Mouse (Mus musculus) macrophage (primary cell): ENCODE measurements around the gene Hist2h3b. TPM values are rescaled to one million over a fixed set of nuclear protein-coding genes. Genes with fewer than 3 reads are reported as not detected.
"Not testable (repeated sequence)": the region's sequence is repeated elsewhere in the genome, so short reads cannot be mapped to it uniquely, and the experiment has no call there.

Experiments used
- H3K27ac ChIP-seq: fragments of 350-480 bp; formaldehyde crosslinking; 2 replicates; pipeline ENCODE4 v1.9.0; 2021
- H3K36me3 ChIP-seq: fragments of 350-480 bp; formaldehyde crosslinking; 2 replicates; pipeline ENCODE4 v1.9.0; 2021; ENCODE audit errors: inconsistent target
- H3K4me3 ChIP-seq: fragments of 350-480 bp; formaldehyde crosslinking; 2 replicates; pipeline ENCODE4 v1.9.0; 2021; ENCODE audit errors: inconsistent target
- H3K79me2 ChIP-seq: fragments of 350-480 bp; formaldehyde crosslinking; 2 replicates; pipeline ENCODE4 v1.9.0; 2021; ENCODE audit errors: inconsistent target
- WGBS: methylation state at CpG from one replicate; pipeline ENCODE4 v1.1.7; 2026; ENCODE audit warnings: inconsistent platforms; ENCODE audit not compliant: missing documents; 5-methylcytosine and 5-hydroxymethylcytosine counted together
- polyA plus RNA-seq: library from polyadenylated mRNA; stranded (reverse); fragments of 250-400 nt; gene quantifications from 3 replicates; pipeline ENCODE4 v1.2.4, GENCODE M21; 2018; ENCODE audit warnings: inconsistent platforms

The Hist2h3b gene
- polyA plus RNA-seq, 1 experiment from 2014 or later: not detected

- no peak overlapping the region for H3K27ac ChIP-seq
- no peaks in the 10 kb centered on the region for H3K36me3 ChIP-seq
- no peak overlapping the region for H3K4me3 ChIP-seq
- 79% methylated on average over 2 of the region's 2 CpGs for WGBS
- H3K79me2 ChIP-seq: no peaks in the 10 kb centered on the region
These were observed 36.7 kb upstream of the Hist2h3b start for GRCm38 (mm10) chr3:96231758-96232120.

GRCm38 (mm10) chr3:96234914-96235313 lies 33.5 kb upstream of the Hist2h3b start:
- Histone ChIP-seq H3K27ac (no peak overlapping the region), H3K79me2 (no peaks in the 10 kb centered on the region), H3K4me3 (no peak overlapping the region), H3K36me3 (no peaks in the 10 kb centered on the region)
- WGBS: 100% methylated on average over 2 of the region's 2 CpGs

DNA sequence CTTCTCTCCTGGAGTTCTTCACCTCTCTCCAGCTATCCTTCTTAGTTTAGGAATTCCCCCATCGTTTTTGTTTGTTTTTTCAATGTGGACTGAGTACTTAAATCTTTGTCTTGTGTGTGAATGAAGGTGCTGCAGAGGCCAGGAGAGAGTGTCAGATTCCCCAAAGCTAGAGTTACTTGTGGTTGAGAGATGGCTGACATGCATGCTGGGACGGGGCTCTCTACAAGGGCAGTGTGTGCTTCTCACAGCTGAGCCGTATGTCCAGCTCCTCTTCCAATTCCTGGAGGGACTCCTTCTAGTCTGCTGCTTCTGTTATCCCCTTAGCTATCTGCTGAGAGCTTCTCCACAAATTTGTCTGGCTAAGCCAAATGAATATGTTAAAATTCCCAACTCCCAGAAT lies 32.6 kb upstream of the Hist2h3b start:
- Histone ChIP-seq H3K79me2 (no peaks in the 10 kb centered on the region), H3K4me3 (no peak overlapping the region), H3K36me3 (no peaks in the 10 kb centered on the region), H3K27ac (no peak overlapping the region)
- 77% methylated on average over 3 of the region's 3 CpGs for WGBS

GRCm38 (mm10) chr3:96236834-96237334 lies 31.6 kb upstream of the Hist2h3b start:
- Histone ChIP-seq H3K79me2 (no peaks in the 10 kb centered on the region), H3K36me3 (no peaks in the 10 kb centered on the region), H3K27ac (peak overlapping the region; percentile 74), H3K4me3 (peak overlapping the region; percentile 43)
- WGBS: 91% methylated on average over 4 of the region's 4 CpGs

GRCm38 (mm10) chr3:96237335-96237903 lies 31.0 kb upstream of the Hist2h3b start:
- peak overlapping the region; percentile 74 for H3K27ac ChIP-seq
- peak overlapping the region; percentile 43 for H3K4me3 ChIP-seq
- no peaks in the 10 kb centered on the region for H3K79me2 ChIP-seq
- WGBS: 72% methylated on average over 7 of the region's 7 CpGs
- no peaks in the 10 kb centered on the region for H3K36me3 ChIP-seq

GRCm38 (mm10) chr3:96237904-96238511 lies 30.4 kb upstream of the Hist2h3b start:
- H3K79me2 ChIP-seq: no peaks in the 10 kb centered on the region; the same call in 1 of the 2 replicates

DNA sequence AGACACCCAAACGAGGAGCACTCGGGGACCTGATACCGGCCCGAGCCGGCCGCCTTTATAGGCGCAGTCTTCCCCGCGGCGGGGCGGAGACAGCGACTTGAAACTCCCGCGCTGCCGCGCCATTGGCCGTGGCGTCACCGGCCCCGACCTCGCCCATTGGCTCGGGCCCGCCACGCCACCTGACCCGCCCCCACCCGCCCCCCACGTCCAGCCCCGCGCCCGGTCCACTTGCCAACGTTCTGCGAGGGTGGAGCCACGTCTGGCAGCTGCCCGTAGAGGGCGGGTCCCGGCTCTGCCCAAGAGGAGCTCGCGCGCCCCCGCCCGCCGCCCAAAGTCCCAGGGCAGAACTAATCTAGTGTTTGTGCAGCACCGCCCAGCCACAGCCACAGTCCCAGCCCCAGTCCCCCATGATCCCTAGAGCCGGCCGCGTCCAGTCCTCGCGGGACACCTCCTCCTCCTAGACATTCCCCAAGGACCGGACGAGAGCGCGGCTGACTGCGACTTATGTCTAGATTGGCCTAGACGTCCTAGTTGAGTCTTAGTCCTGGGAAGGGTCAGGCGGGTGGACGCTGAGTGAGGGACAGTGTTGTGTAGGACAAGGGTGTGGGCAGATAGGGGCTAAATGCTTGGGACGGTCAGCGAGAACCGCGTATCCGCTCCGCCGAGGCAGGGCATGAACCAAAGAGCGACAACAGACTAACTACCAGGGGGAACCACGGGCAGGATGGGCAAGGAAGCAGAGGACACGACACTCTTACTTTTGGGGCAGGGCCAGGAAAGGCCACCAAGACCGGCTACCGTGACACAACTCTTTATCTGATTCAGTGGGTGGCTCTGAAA lies 29.3 kb upstream of the Hist2h3b start, which contains the start of gene Hist2h3c2:
Gene Hist2h3c2, minus strand, starts transcription at position 174 of the 840 bp plus-strand sequence.
- Histone ChIP-seq H3K4me3 (peak within 1 kb of the TSS; percentile 43), H3K27ac (peak within 1 kb of the TSS; percentile 74)
- no CpG with 5 or more reads among the region's 68 CpGs for WGBS
- H3K79me2 ChIP-seq, H3K36me3 ChIP-seq: not testable (repeated sequence)

More at GRCm38 (mm10) chr3:96237904-96238511, 30.4 kb upstream of the Hist2h3b start:
- 11% methylated on average over 11 of the region's 12 CpGs for WGBS
- peak overlapping the region; percentile 43 for H3K4me3 ChIP-seq
- no peaks in the 10 kb centered on the region for H3K36me3 ChIP-seq
- H3K27ac ChIP-seq: peak overlapping the region; percentile 74

GRCm38 (mm10) chr3:96239949-96240798 lies 28.3 kb upstream of the Hist2h3b start, which contains the start of gene Hist2h2aa2:
Gene Hist2h2aa2 (minus strand): TSS chr3:96240276.
- H3K79me2 ChIP-seq, H3K36me3 ChIP-seq: not testable (repeated sequence)
- Histone ChIP-seq H3K4me3 (peak within 1 kb of the TSS; percentile 24; the same call in 1 of the 2 replicates), H3K27ac (peak within 1 kb of the TSS; percentile 76)
- WGBS: 7% methylated on average over 14 of the region's 85 CpGs

DNA sequence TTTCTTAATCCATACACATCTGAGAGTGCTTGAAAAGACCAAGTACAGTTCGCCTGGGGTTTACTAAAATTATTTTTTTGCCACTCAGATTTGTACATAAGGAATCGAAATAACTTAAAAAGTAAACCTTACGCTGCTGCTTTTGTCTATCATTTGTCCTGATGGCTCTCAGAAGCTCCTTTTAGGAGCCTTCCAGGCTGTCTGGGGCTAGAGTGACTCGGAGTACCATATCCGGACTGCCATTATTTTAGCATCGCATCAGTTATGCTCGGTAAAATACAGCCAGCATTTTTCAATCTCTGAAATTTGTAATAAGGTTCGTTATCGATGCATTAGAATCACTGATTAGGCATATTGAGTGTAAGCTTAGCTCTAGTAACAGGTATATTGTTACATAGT lies 27.7 kb upstream of the Hist2h3b start:
- Histone ChIP-seq H3K27ac (peak overlapping the region; percentile 76), H3K36me3 (no peaks in the 10 kb centered on the region), H3K79me2 (no peaks in the 10 kb centered on the region; the same call in 1 of the 2 replicates), H3K4me3 (no peak overlapping the region)
- 89% methylated on average over 9 of the region's 9 CpGs for WGBS

DNA sequence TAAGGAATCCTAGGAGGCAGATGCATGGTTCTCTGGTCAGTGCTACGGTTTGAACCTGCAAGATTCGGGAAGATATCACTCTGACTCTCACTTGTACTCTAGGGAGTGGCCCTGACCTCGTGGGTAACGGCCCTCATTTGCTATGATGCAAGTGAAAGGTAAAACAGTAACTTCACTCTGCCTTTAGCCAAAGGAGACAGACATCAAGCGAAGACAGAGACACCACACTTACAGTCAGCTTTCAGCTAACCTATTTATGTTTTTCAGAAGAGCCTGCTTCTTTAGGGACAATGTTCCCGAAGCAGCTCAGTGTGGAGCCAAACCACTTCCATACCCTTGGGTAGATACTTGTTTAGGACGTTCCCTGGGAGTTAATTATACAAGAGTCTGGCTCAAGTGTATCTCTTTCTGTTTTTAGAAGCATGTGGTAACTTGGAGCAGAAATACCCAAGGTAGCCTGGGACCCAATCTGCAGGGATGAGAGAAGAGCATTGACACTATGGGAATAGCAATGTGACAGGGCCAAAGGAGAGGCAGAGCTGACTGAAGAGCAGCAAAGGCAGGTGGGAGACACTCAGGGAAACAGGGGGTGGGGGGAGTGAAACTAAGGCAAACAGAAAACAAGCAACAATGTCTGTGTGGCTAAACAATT lies 24.4 kb upstream of the Hist2h3b start:
- H3K27ac ChIP-seq: peak overlapping the region; percentile 99
- WGBS: 82% methylated on average over 4 of the region's 7 CpGs
- peaks cover 19% of the 10 kb centered on the region; the same call in 1 of the 2 replicates for H3K79me2 ChIP-seq
- peak overlapping the region; percentile 54; the same call in 1 of the 2 replicates for H3K4me3 ChIP-seq
- no peaks in the 10 kb centered on the region for H3K36me3 ChIP-seq

GRCm38 (mm10) chr3:96245003-96245886 lies 23.2 kb upstream of the Hist2h3b start, which contains the start of gene Hist2h2aa1:
Gene Hist2h2aa1 (plus strand): TSS chr3:96245497.
- H3K27ac ChIP-seq: peak within 1 kb of the TSS; percentile 99
- H3K4me3 ChIP-seq: peak within 1 kb of the TSS; percentile 54
- H3K79me2 ChIP-seq: peaks cover 21% of the 10 kb centered on the region; the same call in 1 of the 2 replicates
- WGBS: 0% methylated on average over 8 of the region's 88 CpGs
- not testable (repeated sequence) for H3K36me3 ChIP-seq

DNA sequence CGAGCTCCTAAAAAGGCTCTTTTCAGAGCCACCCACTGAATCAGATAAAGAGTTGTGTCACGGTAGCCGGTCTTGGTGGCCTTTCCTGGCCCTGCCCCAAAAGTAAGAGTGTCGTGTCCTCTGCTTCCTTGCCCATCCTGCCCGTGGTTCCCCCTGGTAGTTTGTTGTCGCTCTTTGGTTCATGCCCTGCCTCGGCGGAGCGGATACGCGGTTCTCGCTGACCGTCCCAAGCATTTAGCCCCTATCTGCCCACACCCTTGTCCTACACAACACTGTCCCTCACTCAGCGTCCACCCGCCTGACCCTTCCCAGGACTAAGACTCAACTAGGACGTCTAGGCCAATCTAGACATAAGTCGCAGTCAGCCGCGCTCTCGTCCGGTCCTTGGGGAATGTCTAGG lies 22.4 kb upstream of the Hist2h3b start:
- no CpG with 5 or more reads among the region's 21 CpGs for WGBS
- Histone ChIP-seq H3K27ac (peak overlapping the region; percentile 58), H3K79me2 (peaks cover 21% of the 10 kb centered on the region; the same call in 1 of the 2 replicates), H3K4me3 (peak overlapping the region; percentile 23; the same call in 1 of the 2 replicates)
- H3K36me3 ChIP-seq: not testable (repeated sequence)
